Mouse (Mus musculus) macrophage (primary cell): ENCODE measurements around the gene Akap1. TPM values are rescaled to one million over a fixed set of nuclear protein-coding genes. Genes with fewer than 3 reads are reported as not detected.

ENCODE experiments used
- H3K27ac ChIP-seq: fragments of 350-480 bp; formaldehyde crosslinking; 2 replicates; pipeline ENCODE4 v1.9.0; 2021
- H3K36me3 ChIP-seq: fragments of 350-480 bp; formaldehyde crosslinking; 2 replicates; pipeline ENCODE4 v1.9.0; 2021; ENCODE audit errors: inconsistent target
- H3K4me3 ChIP-seq: fragments of 350-480 bp; formaldehyde crosslinking; 2 replicates; pipeline ENCODE4 v1.9.0; 2021; ENCODE audit errors: inconsistent target
- H3K79me2 ChIP-seq: fragments of 350-480 bp; formaldehyde crosslinking; 2 replicates; pipeline ENCODE4 v1.9.0; 2021; ENCODE audit errors: inconsistent target
- WGBS: methylation state at CpG from one replicate; pipeline ENCODE4 v1.1.7; 2026; ENCODE audit warnings: inconsistent platforms; ENCODE audit not compliant: missing documents; 5-methylcytosine and 5-hydroxymethylcytosine counted together
- polyA plus RNA-seq: library from polyadenylated mRNA; stranded (reverse); fragments of 250-400 nt; gene quantifications from 3 replicates; pipeline ENCODE4 v1.2.4, GENCODE M21; 2018; ENCODE audit warnings: inconsistent platforms

Akap1 gene
- polyA plus RNA-seq, 1 experiment from 2014 or later: 5.7 TPM

DNA sequence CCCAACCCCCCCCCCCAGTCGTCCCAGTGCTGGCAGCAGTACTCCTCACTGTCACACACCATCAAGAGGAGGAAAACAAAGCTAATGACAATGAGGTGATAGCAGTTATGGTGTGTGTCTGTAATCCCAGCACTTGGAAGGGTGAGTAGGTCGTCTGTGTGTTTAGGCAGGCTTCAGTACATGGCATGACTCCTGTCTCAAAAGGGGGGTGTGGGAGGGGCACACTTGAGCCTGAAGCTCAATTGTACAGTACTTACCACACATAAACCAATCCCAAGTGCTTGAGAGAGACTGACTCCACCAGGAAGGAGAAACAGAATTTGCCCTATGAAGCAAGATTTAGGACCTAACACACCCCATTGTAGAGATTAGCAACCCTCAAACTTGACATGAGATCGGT is 3.3 kb downstream of the Akap1 start:
- H3K27ac ChIP-seq: no peak overlapping the region
- WGBS: 82% methylated on average over 2 of the region's 3 CpGs
- H3K4me3 ChIP-seq: no peak overlapping the region
- no peaks in the 10 kb centered on the region; the same call in 1 of the 2 replicates for H3K79me2 ChIP-seq
- no peaks in the 10 kb centered on the region for H3K36me3 ChIP-seq

DNA sequence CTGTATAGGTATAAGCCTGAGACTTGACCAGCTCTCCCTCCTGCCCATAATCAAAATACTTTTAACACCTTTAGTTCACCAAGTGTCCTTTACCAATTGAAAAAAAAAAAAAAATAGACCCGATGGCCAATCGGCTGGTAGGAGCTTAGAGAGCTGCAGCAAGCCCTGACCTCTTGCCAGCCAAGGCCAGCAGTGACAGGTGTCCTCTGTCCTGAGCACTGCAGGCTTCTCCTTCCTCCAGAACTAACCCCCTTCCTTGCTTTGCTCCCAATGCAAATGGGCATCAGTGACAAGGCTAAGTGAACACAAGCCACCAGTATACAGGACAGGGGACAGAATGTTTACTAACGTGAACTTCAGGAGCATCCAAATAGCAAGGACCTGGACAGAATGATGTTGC is 3.7 kb downstream of the Akap1 start:
- H3K4me3 ChIP-seq: no peak overlapping the region
- no peaks in the 10 kb centered on the region for H3K36me3 ChIP-seq
- no peaks in the 10 kb centered on the region; the same call in 1 of the 2 replicates for H3K79me2 ChIP-seq
- WGBS: 86% methylated on average over 3 of the region's 3 CpGs
- H3K27ac ChIP-seq: no peak overlapping the region

DNA sequence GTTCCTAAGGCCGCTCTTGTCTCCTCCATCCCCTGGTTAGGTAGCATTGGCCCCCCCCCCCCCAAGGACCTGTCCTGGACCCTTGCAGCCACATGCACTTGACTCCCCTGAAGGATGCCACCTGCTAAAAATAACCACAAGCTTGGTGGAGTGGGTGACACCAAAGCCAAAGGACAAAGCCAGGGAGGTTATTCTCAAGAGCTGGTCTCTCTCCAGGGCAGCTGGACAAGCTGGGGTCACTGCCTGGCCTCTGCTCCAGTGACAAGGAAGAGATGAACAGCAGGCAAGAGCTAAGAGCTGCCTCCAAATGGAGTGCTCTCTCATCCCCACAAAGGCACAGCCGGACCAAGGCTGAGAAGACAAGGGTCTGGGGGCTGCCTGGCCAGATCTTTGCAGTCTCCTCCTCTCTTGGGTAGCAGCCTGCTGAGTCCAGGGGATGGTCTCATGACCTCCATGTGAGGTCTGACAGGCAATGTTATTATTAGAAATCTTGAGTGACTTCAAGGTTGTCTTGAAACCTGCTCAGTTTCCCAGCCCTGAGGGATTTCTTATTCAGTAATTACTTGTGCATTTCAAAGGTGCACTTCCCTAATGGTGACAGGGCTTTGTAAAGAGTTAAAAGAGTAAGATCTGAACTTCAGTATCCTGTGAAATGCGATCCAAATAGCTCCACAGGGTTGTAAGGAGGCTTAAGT is 6.9 kb downstream of the Akap1 start:
- 93% methylated on average over 3 of the region's 3 CpGs for WGBS
- no peak overlapping the region for H3K4me3 ChIP-seq
- H3K79me2 ChIP-seq: no peaks in the 10 kb centered on the region; the same call in 1 of the 2 replicates
- no peaks in the 10 kb centered on the region for H3K36me3 ChIP-seq
- H3K27ac ChIP-seq: no peak overlapping the region

DNA sequence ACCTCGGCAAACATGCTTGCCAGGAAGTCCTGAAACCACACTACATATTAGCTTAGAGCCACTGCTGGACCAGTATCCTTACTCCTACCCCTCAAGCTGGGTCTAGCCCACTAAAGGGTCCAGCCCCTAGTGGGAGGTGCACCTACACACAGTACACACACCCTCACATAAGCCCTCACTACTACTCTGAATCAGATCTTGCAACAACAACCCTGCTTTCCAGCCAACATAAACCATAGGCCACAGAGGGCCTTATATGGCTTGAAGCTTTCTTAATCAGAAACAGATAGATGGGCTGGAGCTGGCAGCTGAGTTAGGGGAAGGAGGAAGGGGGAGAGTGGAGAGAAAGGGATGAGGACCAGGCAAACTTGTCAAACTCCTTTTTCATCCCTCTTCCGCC is 8.0 kb downstream of the Akap1 start:
- Histone ChIP-seq H3K36me3 (no peaks in the 10 kb centered on the region), H3K4me3 (no peak overlapping the region), H3K79me2 (no peaks in the 10 kb centered on the region; the same call in 1 of the 2 replicates), H3K27ac (no peak overlapping the region)
- 58% methylated on average over 2 of the region's 2 CpGs for WGBS

DNA sequence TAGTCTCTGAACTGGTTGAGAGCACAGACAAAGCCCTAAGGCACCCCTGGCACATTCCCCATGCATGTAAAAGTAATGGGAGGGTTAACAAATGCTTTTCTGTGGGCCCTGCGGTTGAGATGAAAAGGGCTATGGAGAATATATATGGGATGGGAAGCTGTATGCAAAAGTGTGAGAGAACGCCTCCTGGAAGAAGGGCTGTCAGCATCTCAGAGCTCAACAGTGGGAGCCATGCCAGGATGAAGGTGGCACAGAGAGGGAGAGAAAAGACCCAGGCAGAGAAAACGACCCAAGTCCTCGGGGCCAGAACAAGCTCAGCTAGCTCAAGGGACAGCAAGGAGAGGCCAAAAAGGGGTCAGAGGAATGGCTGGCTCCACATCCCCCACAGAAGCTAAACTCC is 8.6 kb downstream of the Akap1 start:
- no peak overlapping the region for H3K27ac ChIP-seq
- 85% methylated on average over 4 of the region's 4 CpGs for WGBS
- H3K36me3 ChIP-seq: no peaks in the 10 kb centered on the region
- no peak overlapping the region for H3K4me3 ChIP-seq
- H3K79me2 ChIP-seq: no peaks in the 10 kb centered on the region

DNA sequence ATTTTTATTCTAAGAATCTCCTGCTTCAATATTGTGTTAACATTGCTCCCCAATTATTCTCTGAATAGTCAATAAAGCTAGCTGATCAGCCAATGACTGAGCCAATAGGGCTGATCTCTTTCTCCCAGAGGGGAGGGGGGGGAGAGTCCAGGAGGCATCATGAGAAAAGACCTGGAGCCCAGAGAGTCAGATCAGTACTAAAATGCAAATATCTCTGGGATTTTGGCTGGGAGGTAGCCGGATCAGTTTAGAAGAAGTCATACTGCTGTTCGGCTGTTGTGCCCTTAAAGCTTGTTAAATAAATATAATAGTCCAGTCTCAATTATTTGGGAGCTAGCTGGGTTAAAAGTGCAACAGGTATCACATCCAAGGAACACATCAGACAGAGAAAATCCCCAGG is 10.8 kb downstream of the Akap1 start:
- H3K27ac ChIP-seq: no peak overlapping the region
- 92% methylated on average over 2 of the region's 2 CpGs for WGBS
- H3K79me2 ChIP-seq: no peaks in the 10 kb centered on the region
- no peaks in the 10 kb centered on the region for H3K36me3 ChIP-seq
- no peak overlapping the region for H3K4me3 ChIP-seq

DNA sequence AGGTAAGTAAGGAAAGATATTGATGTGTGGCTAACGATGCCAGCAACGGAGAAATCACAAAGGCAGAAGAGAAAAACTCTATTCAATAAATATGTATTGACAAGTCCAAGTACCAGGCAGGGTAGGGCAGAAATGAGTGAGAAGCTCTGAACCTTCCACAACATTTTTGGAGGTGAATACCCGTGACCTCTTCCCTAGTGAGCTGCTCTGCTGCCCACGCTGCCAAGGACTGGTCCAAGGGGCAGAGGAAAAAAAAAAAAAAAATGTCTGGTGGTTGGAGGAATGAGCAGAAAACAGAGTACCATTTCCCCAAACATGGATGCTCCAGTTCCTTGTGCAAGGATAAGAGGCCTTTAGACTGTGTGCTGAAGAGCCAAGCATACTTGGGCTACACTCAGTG is 11.6 kb downstream of the Akap1 start:
- Histone ChIP-seq H3K36me3 (no peaks in the 10 kb centered on the region), H3K27ac (no peak overlapping the region), H3K4me3 (no peak overlapping the region), H3K79me2 (no peaks in the 10 kb centered on the region)
- WGBS: 92% methylated on average over 4 of the region's 4 CpGs

DNA sequence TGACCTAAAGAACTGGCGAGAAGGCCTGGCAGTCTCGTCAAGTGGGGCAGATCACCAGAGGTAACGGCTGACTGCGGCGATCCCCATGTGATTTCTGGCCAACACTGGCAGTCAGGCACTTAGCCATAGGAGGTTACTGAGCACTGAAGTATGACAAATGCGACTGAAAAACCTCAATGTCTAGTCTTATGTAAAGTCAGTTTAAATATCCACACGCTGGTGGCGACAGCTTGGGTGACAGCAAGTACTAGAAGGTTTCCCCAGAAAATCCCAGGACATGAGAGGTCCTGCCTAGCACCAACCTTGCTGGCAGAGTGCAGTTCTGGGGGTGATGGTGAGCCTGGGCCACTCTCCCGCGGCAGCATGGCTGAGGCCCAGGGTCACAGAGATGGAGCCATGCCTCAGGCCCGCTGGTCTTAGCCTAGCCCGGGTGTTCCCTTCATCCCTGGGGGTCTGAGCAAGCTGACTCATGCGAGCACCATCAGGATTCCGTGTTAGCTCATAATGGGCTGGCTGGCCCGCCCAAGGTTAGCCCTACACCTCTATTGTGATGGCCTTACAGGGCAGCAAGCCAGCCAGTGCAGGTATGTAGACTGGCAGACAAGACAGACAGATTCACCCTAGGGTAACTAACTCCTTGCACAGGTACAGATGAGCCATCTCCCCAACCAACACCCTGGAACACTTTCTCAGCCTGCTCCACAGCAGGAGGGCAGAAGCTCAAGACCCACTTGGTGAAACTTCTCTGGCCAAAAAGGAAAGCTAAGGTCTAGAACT is 13.1 kb downstream of the Akap1 start:
- H3K79me2 ChIP-seq: no peaks in the 10 kb centered on the region
- no peaks in the 10 kb centered on the region for H3K36me3 ChIP-seq
- WGBS: 97% methylated on average over 15 of the region's 15 CpGs
- H3K4me3 ChIP-seq: no peak overlapping the region
- no peak overlapping the region for H3K27ac ChIP-seq

DNA sequence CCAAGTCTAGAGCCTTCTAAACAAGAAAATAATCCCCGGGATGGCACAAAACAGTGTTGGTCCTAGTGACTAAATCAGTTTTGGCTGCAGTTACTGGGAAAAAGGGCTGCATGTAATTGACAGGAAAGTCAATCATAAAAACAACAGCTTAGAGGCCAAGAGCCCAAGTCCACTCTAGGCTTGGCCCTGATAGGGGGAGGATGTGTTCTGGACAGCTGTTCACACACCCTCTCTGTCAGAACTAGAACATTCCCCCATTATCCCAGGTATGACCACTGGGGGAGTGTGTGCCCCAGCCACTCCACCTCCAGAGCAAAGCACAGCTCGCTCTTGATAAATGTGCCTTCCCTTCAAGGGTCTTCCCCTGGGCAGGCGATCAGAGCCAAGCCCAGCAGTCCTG is 14.7 kb downstream of the Akap1 start:
- 84% methylated on average over 3 of the region's 3 CpGs for WGBS
- no peak overlapping the region for H3K4me3 ChIP-seq

DNA sequence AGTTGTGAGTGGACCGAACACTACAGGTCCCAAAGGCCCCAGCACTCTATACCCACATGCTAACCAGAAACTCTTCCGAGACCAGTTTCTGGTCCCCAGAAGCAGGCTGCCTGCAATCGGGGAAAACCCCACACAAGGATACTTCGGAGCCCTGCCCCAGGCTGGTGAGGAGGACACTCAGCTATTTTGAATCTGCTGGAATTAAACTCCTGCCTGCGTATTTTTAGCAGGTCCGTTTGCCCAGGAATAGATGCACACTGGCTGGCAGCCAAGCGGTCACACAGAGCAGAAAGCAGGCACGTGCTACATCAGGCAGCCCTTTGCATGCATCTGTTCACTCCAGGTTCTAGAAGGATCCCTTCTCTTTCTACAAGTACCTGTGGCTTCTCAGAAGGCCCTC is 15.1 kb downstream of the Akap1 start:
- H3K36me3 ChIP-seq: no peaks in the 10 kb centered on the region
- H3K27ac ChIP-seq: no peak overlapping the region
- WGBS: 45% methylated on average over 8 of the region's 8 CpGs
- no peak overlapping the region for H3K4me3 ChIP-seq
- no peaks in the 10 kb centered on the region for H3K79me2 ChIP-seq

More for the DNA sequence above, 14.7 kb downstream of the Akap1 start:
- no peak overlapping the region for H3K27ac ChIP-seq
- no peaks in the 10 kb centered on the region for H3K36me3 ChIP-seq
- H3K79me2 ChIP-seq: no peaks in the 10 kb centered on the region

DNA sequence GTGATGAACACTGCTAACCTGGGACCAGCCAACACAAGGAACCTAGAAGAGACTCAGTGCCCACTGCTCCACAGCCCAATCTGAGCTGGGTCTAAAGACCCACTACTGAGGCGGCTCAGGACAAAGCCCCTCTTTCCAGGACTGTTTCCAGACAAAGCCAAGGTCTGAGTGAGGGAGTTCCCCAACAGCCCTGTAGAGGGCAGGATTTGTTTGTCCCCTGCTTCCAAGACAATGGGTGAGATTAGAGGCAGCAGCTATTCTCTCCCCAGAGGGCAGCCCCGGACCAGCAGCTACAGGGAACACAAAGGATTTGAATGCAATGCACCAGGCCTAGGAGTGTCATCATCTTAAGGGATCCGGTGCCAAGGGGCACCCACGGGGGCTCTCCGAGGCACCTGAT is 15.8 kb downstream of the Akap1 start:
- no peaks in the 10 kb centered on the region for H3K36me3 ChIP-seq
- WGBS: 41% methylated on average over 5 of the region's 5 CpGs
- no peaks in the 10 kb centered on the region for H3K79me2 ChIP-seq
- H3K27ac ChIP-seq: no peak overlapping the region
- no peak overlapping the region for H3K4me3 ChIP-seq

DNA sequence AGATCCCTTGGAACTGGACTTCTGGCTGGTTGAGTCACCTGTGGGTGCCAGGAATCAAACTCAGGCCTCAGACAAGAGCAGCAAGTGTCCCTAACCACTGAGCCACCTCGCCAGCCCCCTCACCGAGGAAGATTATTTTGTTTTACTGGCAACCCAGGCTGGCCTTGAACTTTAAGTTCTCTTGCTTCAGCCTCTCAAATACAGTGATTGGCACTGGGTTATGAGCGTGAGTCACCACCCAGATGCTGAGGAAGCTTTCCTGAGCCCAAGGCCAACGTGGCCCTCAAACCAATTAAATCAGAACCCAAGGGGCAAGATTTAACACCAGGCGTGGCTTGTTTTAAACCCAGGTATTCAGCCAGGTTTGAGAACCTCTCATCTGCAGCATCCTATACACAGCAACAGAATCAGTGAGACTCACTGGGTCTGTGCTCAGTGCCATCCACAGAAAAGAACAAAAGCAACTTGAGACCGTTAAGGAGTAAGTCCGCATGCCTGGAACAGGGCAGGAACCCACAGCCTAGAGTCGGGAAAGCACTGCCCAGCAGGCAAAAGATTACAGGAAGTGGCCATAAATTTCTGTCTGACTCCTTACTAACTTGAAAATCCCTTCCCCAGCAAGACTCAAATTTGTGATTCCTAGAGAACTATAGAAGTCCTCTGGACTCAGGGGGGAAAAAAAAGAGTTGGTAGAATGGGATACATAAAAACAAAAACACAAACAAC is 16.9 kb downstream of the Akap1 start:
- Histone ChIP-seq H3K36me3 (no peaks in the 10 kb centered on the region), H3K79me2 (no peaks in the 10 kb centered on the region), H3K27ac (no peak overlapping the region), H3K4me3 (no peak overlapping the region)
- WGBS: 79% methylated on average over 8 of the region's 8 CpGs

DNA sequence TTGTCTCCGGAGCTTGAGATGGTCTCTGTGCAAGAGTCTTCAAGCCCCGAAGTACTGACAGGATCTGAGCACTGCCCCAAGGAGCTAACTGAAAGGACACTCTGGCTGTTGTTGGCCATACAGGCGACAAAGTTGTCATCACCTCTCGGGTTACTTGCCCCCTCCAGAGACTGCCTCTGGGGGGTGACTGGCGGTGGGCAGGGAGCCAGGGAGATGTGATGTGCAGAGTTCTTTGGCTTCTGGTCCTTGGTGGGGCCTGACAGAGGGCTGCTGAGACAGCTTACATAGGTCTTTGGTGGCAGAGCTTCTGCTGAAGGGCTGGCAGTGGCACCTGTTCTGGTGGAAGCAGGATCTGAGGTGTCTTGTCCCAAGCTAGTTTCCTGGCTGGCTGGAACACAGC is 20.0 kb downstream of the Akap1 start:
- 92% methylated on average over 5 of the region's 5 CpGs for WGBS
- Histone ChIP-seq H3K27ac (no peak overlapping the region), H3K36me3 (no peaks in the 10 kb centered on the region), H3K4me3 (no peak overlapping the region), H3K79me2 (no peaks in the 10 kb centered on the region)

DNA sequence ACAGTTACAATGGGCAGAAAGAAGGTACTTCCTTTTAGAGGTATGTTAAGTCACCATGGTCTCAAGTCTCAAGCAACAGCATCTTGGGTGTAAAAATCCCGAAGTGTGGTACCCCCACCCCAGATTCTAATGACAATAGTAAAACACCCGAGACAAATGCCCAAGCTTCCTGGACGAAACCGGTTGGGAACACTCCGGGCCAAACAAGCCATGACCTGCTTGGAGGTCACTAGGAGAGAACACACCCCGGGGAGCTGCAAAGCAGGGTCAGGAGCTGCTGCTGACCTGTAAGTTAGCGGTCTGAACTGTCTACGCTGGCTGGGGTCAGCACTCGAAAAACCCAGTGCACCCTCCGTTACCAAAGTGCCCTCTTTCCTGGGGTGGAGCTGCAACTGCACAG is 21.1 kb downstream of the Akap1 start:
- Histone ChIP-seq H3K36me3 (no peaks in the 10 kb centered on the region), H3K27ac (no peak overlapping the region), H3K79me2 (no peaks in the 10 kb centered on the region), H3K4me3 (no peak overlapping the region)
- WGBS: 96% methylated on average over 10 of the region's 10 CpGs
